Mouse (Mus musculus) thymus, adult 2 months (tissue): Measurements from ENCODE around the gene Srbd1. TPM values are rescaled to one million over a fixed set of nuclear protein-coding genes. Genes with fewer than 3 reads are reported as not detected.

Experiments
- DNase-seq: peaks from one replicate; pipeline ENCODE4 v3.0.0; 2021
- H3K27ac ChIP-seq: fragments of 200-500 bp; 2 replicates; pipeline ENCODE4 v1.5.1; 2012; ENCODE audit warnings: low read length, control low read depth; ENCODE audit not compliant: control insufficient read depth, insufficient read depth
- H3K27me3 ChIP-seq: fragments of 200-500 bp; 2 replicates; pipeline ENCODE4 v1.6.1; 2012; ENCODE audit warnings: mild to moderate bottlenecking, low read length, moderate library complexity, mixed read lengths; ENCODE audit not compliant: control insufficient read depth, insufficient read depth
- H3K36me3 ChIP-seq: fragments of 200-500 bp; 2 replicates; pipeline ENCODE4 v1.6.1; 2012; ENCODE audit warnings: mild to moderate bottlenecking, low read length, moderate library complexity; ENCODE audit not compliant: control insufficient read depth, insufficient read depth
- H3K4me1 ChIP-seq: fragments of 200-500 bp; replicated peaks from 2 replicates; pipeline ENCODE4 v1.6.1; 2012; ENCODE audit warnings: low read length; ENCODE audit not compliant: control insufficient read depth, insufficient read depth
- H3K4me3 ChIP-seq: fragments of 200-500 bp; 2 replicates; pipeline ENCODE4 v1.5.1; 2012; ENCODE audit warnings: mild to moderate bottlenecking, low read length, control low read depth, moderate library complexity; ENCODE audit not compliant: control insufficient read depth, insufficient read depth
- CTCF ChIP-seq: fragments of 200-500 bp; IDR thresholded peaks from 2 replicates; pipeline ENCODE4 v1.5.1; 2012; ENCODE audit warnings: mild to moderate bottlenecking, control low read depth, low read length, moderate library complexity, borderline replicate concordance; ENCODE audit not compliant: control insufficient read depth, poor library complexity, insufficient read depth; ENCODE audit errors: extremely low read depth
- POLR2A ChIP-seq: fragments of 200-500 bp; IDR thresholded peaks from 2 replicates; pipeline ENCODE4 v1.6.1; 2012; ENCODE audit warnings: mild to moderate bottlenecking, low read length, control low read depth, moderate library complexity; ENCODE audit not compliant: control insufficient read depth, poor library complexity, insufficient read depth; ENCODE audit errors: extremely low read depth
- WGBS: fragments of 180-500 bp; shearing (Covaris S2); methylation state at CpG from one replicate; pipeline ENCODE4 v1.1.7; 2018; 5-methylcytosine and 5-hydroxymethylcytosine counted together
- polyA plus RNA-seq: library from polyadenylated mRNA; depleted of rRNA; stranded (reverse); fragments of >200 nt; gene quantifications from 2 replicates; pipeline ENCODE4 v1.2.3, GENCODE M21; 2012

The Srbd1 gene
- polyA plus RNA-seq, 1 experiment: 3.2 TPM

DNA sequence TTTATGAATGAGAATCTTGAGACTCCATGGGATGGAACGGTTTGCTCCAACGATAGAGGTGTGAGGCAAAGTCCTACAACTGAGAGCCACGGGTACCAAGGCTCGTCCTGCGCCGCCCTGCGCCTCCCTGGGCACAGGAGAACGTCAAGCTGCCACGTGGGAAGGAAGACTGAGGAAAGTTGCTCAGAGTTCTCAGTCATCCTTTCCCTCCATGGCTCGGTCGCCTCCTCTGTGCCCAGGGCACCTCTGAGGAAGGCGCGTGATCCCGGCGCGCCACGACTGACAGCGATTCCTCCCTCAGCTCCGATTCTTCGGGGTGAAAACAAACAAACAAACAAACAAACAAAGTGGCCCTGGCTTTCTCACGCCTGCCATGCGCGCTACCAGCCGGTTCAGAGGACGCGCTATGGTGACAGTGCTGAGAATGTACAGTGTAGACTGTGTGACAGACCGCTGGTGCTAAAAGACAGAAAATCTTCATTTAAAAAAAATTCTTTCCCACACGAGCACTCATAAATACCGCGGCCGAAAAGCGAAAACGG lies 367 bp downstream of the Srbd1 start:
- TF ChIP-seq CTCF (no peak), POLR2A (no peak)
- DNase-seq: peak; percentile 20

DNA sequence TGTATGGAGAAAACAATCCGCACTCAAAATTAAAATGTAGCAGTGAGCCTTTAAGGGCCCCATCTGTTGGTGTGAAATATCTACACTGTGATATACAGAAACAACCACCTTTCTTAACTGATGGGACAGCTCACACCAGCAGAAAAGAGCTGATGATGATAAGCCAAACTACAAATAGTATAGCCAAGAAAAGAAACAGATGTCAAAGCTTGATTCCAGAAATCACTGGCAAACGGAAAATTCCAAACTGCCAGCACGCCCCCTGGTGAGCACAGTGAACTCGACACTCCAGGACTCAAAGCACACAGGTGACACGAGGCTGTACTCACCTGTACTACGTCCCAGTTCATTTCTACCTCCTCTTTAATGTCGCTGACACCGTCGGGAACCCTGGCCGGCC lies 9.1 kb downstream of the Srbd1 start:
- TF ChIP-seq CTCF (no peak), POLR2A (no peak)
- DNase-seq: no peak
- WGBS: 95% methylated on average over 10 of the region's 10 CpGs
- Histone ChIP-seq H3K27ac (no peak overlapping the region), H3K36me3 (peaks cover 35% of the 10 kb centered on the region), H3K4me3 (no peak overlapping the region), H3K27me3 (no peaks in the 10 kb centered on the region), H3K4me1 (no peaks in the 10 kb centered on the region)

More for the DNA sequence above, 367 bp downstream of the Srbd1 start:
- Histone ChIP-seq H3K4me3 (peak overlapping the region; percentile 96), H3K27me3 (no peaks in the 10 kb centered on the region), H3K27ac (0 out of 2 replicates have a peak overlapping the region, but pooled peaks have one; percentile 8), H3K4me1 (peaks cover 6% of the 10 kb centered on the region), H3K36me3 (no peaks in the 10 kb centered on the region)
- 1% methylated on average over 33 of the region's 33 CpGs for WGBS

DNA sequence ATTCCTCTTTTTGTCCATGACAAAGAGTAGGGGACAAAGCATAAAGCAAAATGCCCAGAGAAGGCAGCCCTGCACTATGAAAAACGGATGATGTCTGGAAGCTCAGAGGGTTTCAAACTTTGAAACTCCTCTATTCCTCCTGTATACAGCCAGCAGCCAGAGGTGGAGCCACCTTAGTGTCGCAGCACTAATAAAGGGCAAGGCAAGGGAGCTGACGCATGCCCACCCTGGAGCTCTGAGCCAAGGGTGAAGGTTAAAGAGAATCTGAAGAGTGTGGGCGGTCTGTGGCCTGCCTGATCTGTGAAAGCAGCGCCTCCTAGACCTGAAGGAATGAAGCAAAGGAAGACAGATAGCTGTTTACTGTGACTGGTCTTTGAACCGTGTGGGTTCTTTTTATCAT lies 10.5 kb downstream of the Srbd1 start:
- Histone ChIP-seq H3K27ac (no peak overlapping the region), H3K4me1 (no peaks in the 10 kb centered on the region), H3K36me3 (peaks cover 35% of the 10 kb centered on the region), H3K4me3 (no peak overlapping the region), H3K27me3 (no peaks in the 10 kb centered on the region)
- no peak for TF ChIP-seq CTCF
- TF ChIP-seq POLR2A: no peak
- 93% methylated on average over 6 of the region's 6 CpGs for WGBS
- no peak for DNase-seq

DNA sequence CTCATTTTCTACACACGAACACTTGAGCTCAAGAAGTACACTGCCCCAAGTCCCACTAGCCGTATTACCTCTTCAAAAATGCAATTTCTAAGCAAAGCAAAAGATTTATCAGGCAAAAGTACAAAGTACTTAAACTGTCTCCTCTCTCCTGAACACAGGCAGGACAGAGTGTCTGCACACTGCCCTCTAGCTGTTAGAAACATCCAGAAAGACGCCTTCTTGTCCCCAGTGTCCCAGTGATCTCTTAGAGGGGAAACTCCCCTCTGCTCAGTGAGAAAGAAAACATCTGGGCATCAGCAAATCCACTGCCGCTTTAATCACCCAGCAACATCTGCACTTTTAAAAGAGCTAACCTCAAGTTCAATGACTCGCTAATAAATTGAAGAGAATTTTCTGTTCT lies 12.4 kb downstream of the Srbd1 start:
- DNase-seq: no peak
- Histone ChIP-seq H3K4me3 (no peak overlapping the region), H3K27ac (no peak overlapping the region), H3K27me3 (no peaks in the 10 kb centered on the region), H3K4me1 (no peaks in the 10 kb centered on the region), H3K36me3 (peaks cover 24% of the 10 kb centered on the region)
- TF ChIP-seq CTCF (no peak), POLR2A (no peak)
- 87% methylated on average over 5 of the region's 5 CpGs for WGBS

DNA sequence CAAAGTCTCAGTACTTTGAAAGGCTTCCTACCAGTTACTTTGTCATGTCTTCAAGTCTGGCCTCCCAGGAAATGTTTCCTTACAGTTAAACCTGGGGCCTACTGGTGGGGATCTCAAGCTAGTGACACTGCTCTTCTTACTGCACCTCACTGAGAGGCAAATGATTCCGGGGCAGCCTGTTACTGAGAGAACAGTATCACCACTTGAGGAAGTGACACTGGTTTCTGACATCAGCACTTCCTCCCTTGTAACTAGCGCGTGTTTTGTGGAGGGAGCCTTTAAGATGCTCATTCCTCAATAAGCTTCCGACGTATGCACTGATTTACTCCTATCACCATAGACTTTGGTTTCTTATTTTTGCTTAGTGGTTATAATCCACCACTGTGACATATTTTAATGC lies 16.8 kb downstream of the Srbd1 start:
- no peak for DNase-seq

DNA sequence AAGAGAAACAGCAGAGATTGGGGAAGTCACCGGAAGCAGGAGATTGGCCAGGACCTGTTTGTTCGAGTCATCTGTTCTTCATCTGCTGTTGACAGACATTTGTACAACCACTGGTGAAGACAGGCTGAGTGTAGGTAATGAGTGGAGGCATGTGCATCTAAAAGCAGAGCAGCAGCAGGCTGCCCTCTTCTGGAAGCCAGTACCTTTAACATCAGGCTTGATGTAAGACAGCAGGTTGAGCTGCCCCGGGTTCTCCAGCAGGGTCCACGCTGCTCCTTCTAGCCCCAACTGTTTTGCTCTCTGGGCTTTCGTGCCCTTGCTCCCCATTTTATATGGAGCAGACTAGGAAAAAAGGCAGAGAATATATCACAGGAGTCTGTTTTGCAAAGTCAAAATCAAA lies 19.1 kb downstream of the Srbd1 start:
- no peak for TF ChIP-seq CTCF
- TF ChIP-seq POLR2A: no peak
- DNase-seq: no peak
- H3K27me3 ChIP-seq: no peaks in the 10 kb centered on the region
- no peak overlapping the region for H3K27ac ChIP-seq
- peaks cover 14% of the 10 kb centered on the region for H3K36me3 ChIP-seq
- 92% methylated on average over 5 of the region's 5 CpGs for WGBS
- no peaks in the 10 kb centered on the region for H3K4me1 ChIP-seq
- H3K4me3 ChIP-seq: no peak overlapping the region

More for the DNA sequence above, 16.8 kb downstream of the Srbd1 start:
- Histone ChIP-seq H3K27ac (no peak overlapping the region), H3K27me3 (no peaks in the 10 kb centered on the region), H3K4me3 (no peak overlapping the region), H3K4me1 (no peaks in the 10 kb centered on the region), H3K36me3 (peaks cover 11% of the 10 kb centered on the region)
- no peak for TF ChIP-seq CTCF
- no peak for TF ChIP-seq POLR2A
- 88% methylated on average over 5 of the region's 5 CpGs for WGBS

DNA sequence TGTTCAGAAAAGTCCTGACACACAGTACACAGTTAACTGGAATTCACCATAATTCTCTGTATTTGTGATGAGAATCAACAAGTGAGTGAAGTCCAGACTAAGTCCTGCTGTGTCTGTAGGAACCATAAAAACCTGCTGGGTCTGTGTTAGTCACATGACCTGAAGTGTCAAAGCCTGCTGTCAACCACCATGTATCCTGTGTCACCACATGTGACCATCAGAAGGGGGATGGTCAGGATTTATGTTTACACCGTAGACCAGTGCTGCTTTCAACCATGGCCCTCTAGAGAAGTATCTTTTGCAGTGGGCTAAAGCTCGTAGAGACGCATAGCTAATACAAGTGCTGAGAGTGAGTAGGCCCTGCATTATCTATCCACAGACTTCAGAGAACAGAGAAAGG lies 21.8 kb downstream of the Srbd1 start:
- Histone ChIP-seq H3K27ac (no peak overlapping the region), H3K4me3 (no peak overlapping the region), H3K4me1 (no peaks in the 10 kb centered on the region), H3K27me3 (no peaks in the 10 kb centered on the region), H3K36me3 (peaks cover 22% of the 10 kb centered on the region)
- WGBS: 97% methylated on average over 3 of the region's 3 CpGs
- DNase-seq: no peak
- TF ChIP-seq POLR2A: no peak
- TF ChIP-seq CTCF: no peak
